Mouse (Mus musculus) MEL (cell line): Measurements from ENCODE around the gene Brd1. TPM values are rescaled to one million over a fixed set of nuclear protein-coding genes. Genes with fewer than 3 reads are reported as not detected.

Experiments used
- DNase-seq: peaks from one replicate; pipeline ENCODE4 v3.0.0; 2011; ENCODE audit warnings: low read depth, low spot score
- H3K27ac ChIP-seq: 2 replicates; pipeline ENCODE4 v1.5.1; 2012; ENCODE audit warnings: low read depth, mild to moderate bottlenecking, control low read depth, low read length, moderate library complexity; ENCODE audit not compliant: control insufficient read depth
- H3K27me3 ChIP-seq, 2 experiments: fragments of 150-350 bp in 1 of 2; sonication (generic) in 1 of 2; 2 replicates each; pipeline ENCODE4 v1.6.1; 2012; ENCODE audit warnings: low read length in 2 of 2, mild to moderate bottlenecking in 2 of 2, improper control_type of control experiment in 1 of 2, moderate library complexity in 1 of 2; ENCODE audit not compliant: insufficient read depth in 2 of 2, control insufficient read depth in 1 of 2
- H3K36me3 ChIP-seq, 2 experiments: 2 replicates each; pipeline ENCODE4 v1.6.1; 2012 to 2014; ENCODE audit warnings: low read length in 2 of 2, improper control_type of control experiment in 1 of 2, inconsistent platforms in 1 of 2, mild to moderate bottlenecking in 1 of 2; ENCODE audit not compliant: insufficient read depth in 2 of 2, control insufficient read depth in 1 of 2
- H3K4me1 ChIP-seq, 2 experiments: fragments of 150-350 bp in 1 of 2; sonication (generic) in 1 of 2; 2 replicates each; pipeline ENCODE4 v1.6.1; 2012; ENCODE audit warnings: low read length in 2 of 2, improper control_type of control experiment in 1 of 2, mild to moderate bottlenecking in 1 of 2; ENCODE audit not compliant: insufficient read depth in 2 of 2, control insufficient read depth in 1 of 2
- H3K4me3 ChIP-seq, 2 experiments: fragments of 150-350 bp in 1 of 2; sonication (generic) in 1 of 2; 2 replicates each; pipeline ENCODE4 v1.5.1; 2012; ENCODE audit warnings: low read depth in 2 of 2, low read length in 2 of 2, mild to moderate bottlenecking in 2 of 2, moderate library complexity in 2 of 2, control low read depth in 1 of 2, improper control_type of control experiment in 1 of 2; ENCODE audit not compliant: control insufficient read depth in 1 of 2, insufficient read depth in 1 of 2
- H3K79me2 ChIP-seq: 2 replicates; pipeline ENCODE4 v1.6.1; 2012; ENCODE audit warnings: mild to moderate bottlenecking, low read length, moderate library complexity; ENCODE audit not compliant: control insufficient read depth, poor library complexity, insufficient read depth
- H3K9ac ChIP-seq: 2 replicates; pipeline ENCODE4 v1.6.1; 2012; ENCODE audit warnings: low read depth, mild to moderate bottlenecking, control low read depth, low read length, moderate library complexity; ENCODE audit not compliant: control insufficient read depth, poor library complexity, severe bottlenecking
- H3K9me3 ChIP-seq: fragments of 150-350 bp; sonication (generic); replicated peaks from 2 replicates; pipeline ENCODE4 v1.6.1; 2012; ENCODE audit warnings: mild to moderate bottlenecking, low read length, improper control_type of control experiment, moderate library complexity; ENCODE audit not compliant: insufficient read depth
- ELF1 ChIP-seq: IDR thresholded peaks from 2 replicates; pipeline ENCODE4 v1.6.1; 2014; ENCODE audit warnings: low read depth, mild to moderate bottlenecking, inconsistent platforms, low read length, improper control_type of control experiment, moderate library complexity
- EP300 ChIP-seq, 2 experiments: IDR thresholded peaks; 2 replicates each; pipeline ENCODE4 v1.6.1; 2011; ENCODE audit warnings: improper control_type of control experiment in 2 of 2, low read length in 2 of 2, low read depth in 1 of 2, mild to moderate bottlenecking in 1 of 2
- ETS1 ChIP-seq: IDR thresholded peaks from 2 replicates; pipeline ENCODE4 v1.6.1; 2012; ENCODE audit warnings: low read depth, mild to moderate bottlenecking, inconsistent platforms, low read length, improper control_type of control experiment, moderate library complexity
- GABPA ChIP-seq: IDR thresholded peaks from 2 replicates; pipeline ENCODE4 v1.6.1; 2012; ENCODE audit warnings: low read depth, mild to moderate bottlenecking, inconsistent platforms, low read length, improper control_type of control experiment, moderate library complexity
- GATA1 ChIP-seq: IDR thresholded peaks from 2 replicates; pipeline ENCODE4 v1.6.1; 2011; ENCODE audit warnings: low read depth, low read length, improper control_type of control experiment
- HCFC1 ChIP-seq: IDR thresholded peaks from 2 replicates; pipeline ENCODE4 v1.6.1; 2012; ENCODE audit warnings: low read depth, mild to moderate bottlenecking, inconsistent platforms, low read length, improper control_type of control experiment, moderate library complexity
- JUND ChIP-seq: IDR thresholded peaks from 2 replicates; pipeline ENCODE4 v1.6.1; 2011; ENCODE audit warnings: low read depth, mild to moderate bottlenecking, improper control_type of control experiment, low read length
- KAT2A ChIP-seq: conservative IDR thresholded peaks from 2 replicates; pipeline ENCODE4 v1.6.1; 2012; ENCODE audit warnings: low read depth, low read length, improper control_type of control experiment, inconsistent platforms
- MAFK ChIP-seq: IDR thresholded peaks from 2 replicates; pipeline ENCODE4 v1.6.1; 2011; ENCODE audit warnings: low read depth, mild to moderate bottlenecking, low read length, improper control_type of control experiment, borderline replicate concordance
- MAX ChIP-seq: IDR thresholded peaks from 2 replicates; pipeline ENCODE4 v1.6.1; 2011; ENCODE audit warnings: low read length, improper control_type of control experiment
- MAZ ChIP-seq: IDR thresholded peaks from 2 replicates; pipeline ENCODE4 v1.6.1; 2012; ENCODE audit warnings: low read depth, mild to moderate bottlenecking, inconsistent platforms, low read length, improper control_type of control experiment
- MEF2A ChIP-seq: IDR thresholded peaks from 2 replicates; pipeline ENCODE4 v1.6.1; 2014; ENCODE audit warnings: low read depth, mild to moderate bottlenecking, inconsistent platforms, low read length, improper control_type of control experiment; ENCODE audit not compliant: poor library complexity, insufficient replicate concordance, severe bottlenecking; ENCODE audit errors: extremely low read depth
- NRF1 ChIP-seq: IDR thresholded peaks from 2 replicates; pipeline ENCODE4 v1.6.1; 2014; ENCODE audit warnings: low read depth, mild to moderate bottlenecking, inconsistent platforms, low read length, improper control_type of control experiment, moderate library complexity; ENCODE audit not compliant: poor library complexity, insufficient read depth, severe bottlenecking
- POLR2A ChIP-seq, 2 experiments: IDR thresholded peaks; 2 replicates each; pipeline ENCODE4 v1.6.1; 2011 to 2012; ENCODE audit warnings: low read length in 2 of 2, mild to moderate bottlenecking in 2 of 2, control low read depth in 1 of 2, improper control_type of control experiment in 1 of 2, low read depth in 1 of 2, moderate library complexity in 1 of 2; ENCODE audit not compliant: control insufficient read depth in 1 of 2, insufficient read depth in 1 of 2, poor library complexity in 1 of 2
- SIN3A ChIP-seq: IDR thresholded peaks from 2 replicates; pipeline ENCODE4 v1.6.1; 2012; ENCODE audit warnings: low read length, improper control_type of control experiment, inconsistent platforms
- USF2 ChIP-seq, 2 experiments: IDR thresholded peaks; 2 replicates each; pipeline ENCODE4 v1.6.1; 2011 to 2012; ENCODE audit warnings: improper control_type of control experiment in 2 of 2, low read length in 2 of 2, borderline replicate concordance in 1 of 2, inconsistent platforms in 1 of 2, low read depth in 1 of 2, mild to moderate bottlenecking in 1 of 2; ENCODE audit not compliant: insufficient read depth in 1 of 2
- ZC3H11A ChIP-seq: IDR thresholded peaks from 2 replicates; pipeline ENCODE4 v1.6.1; 2012; ENCODE audit warnings: low read depth, mild to moderate bottlenecking, inconsistent platforms, low read length, improper control_type of control experiment
- ZMIZ1 ChIP-seq: IDR thresholded peaks from 2 replicates; pipeline ENCODE4 v1.6.1; 2012; ENCODE audit warnings: low read depth, mild to moderate bottlenecking, inconsistent platforms, low read length, improper control_type of control experiment, moderate library complexity
- ZNF384 ChIP-seq: IDR thresholded peaks from 2 replicates; pipeline ENCODE4 v1.6.1; 2012; ENCODE audit warnings: low read depth, mild to moderate bottlenecking, inconsistent platforms, low read length, improper control_type of control experiment
- polyA plus RNA-seq, 2 experiments: library from polyadenylated mRNA; stranded (reverse) in 1 of 2; unstranded in 1 of 2; fragments of >175 nt in 1 of 2; fragments of >200 nt in 1 of 2; gene quantifications; 2 replicates each; pipeline versions ENCODE4 v1.2.1 to v1.2.4; 2012; ENCODE audit warnings: low replicate concordance in 2 of 2, low read depth in 1 of 2; ENCODE audit not compliant: insufficient read length in 2 of 2, insufficient read depth in 1 of 2, missing spikeins in 1 of 2
- total RNA-seq: library from RNA; depleted of rRNA; stranded (reverse); fragments of 300-350 nt; gene quantifications from 2 replicates; pipeline ENCODE4 v1.2.3, GENCODE M21; 2012

Brd1 gene
- total and polyA plus RNA-seq, 3 experiments = 33.7 to 72.7 (median 43.1) TPM

GRCm38 (mm10) chr15:88692720-88693119, 41.3 kb downstream of the Brd1 start:
- Histone ChIP-seq H3K4me1 (no peaks in the 10 kb centered on the region), H3K9ac (no peak overlapping the region), H3K27ac (no peak overlapping the region), H3K9me3 (no peaks in the 10 kb centered on the region), H3K4me3 (no peak overlapping the region), H3K36me3 (peaks cover 0 to 23% of the 10 kb centered on the region in 2 experiments; a peak in 2 of 4 replicates), H3K27me3 (no peaks in the 10 kb centered on the region), H3K79me2 (no peaks in the 10 kb centered on the region)
- no peak for DNase-seq
- no peak for TF ChIP-seq USF2 (IDR thresholded peaks at IDR 0.05; ENCODE audit: borderline replicate concordance in 1 of 2, insufficient read depth in 1 of 2, low read depth in 1 of 2, low read length in 2 of 2)
- no peak for TF ChIP-seq NRF1
- TF ChIP-seq HCFC1 = no peak
- TF ChIP-seq MAFK = no peak
- no peak for TF ChIP-seq ELF1
- TF ChIP-seq JUND = no peak
- no peak for TF ChIP-seq MAZ
- TF ChIP-seq POLR2A (IDR thresholded peaks at IDR 0.05; ENCODE audit: control insufficient read depth in 1 of 2, insufficient read depth in 1 of 2, low read depth in 1 of 2, low read length in 2 of 2, poor library complexity in 1 of 2) = no peak
- TF ChIP-seq EP300 (IDR thresholded peaks at IDR 0.05; ENCODE audit: low read depth in 1 of 2, low read length in 2 of 2) = no peak
- no peak for TF ChIP-seq MAX
- no peak for TF ChIP-seq SIN3A
- no peak for TF ChIP-seq ZC3H11A

- H3K9ac ChIP-seq = no peak overlapping the region
- no peak for DNase-seq
- H3K9me3 ChIP-seq = no peaks in the 10 kb centered on the region
- H3K27ac ChIP-seq = no peak overlapping the region
- no peak overlapping the region for H3K4me3 ChIP-seq
- TF ChIP-seq MAFK (no peak), ZNF384 (no peak), GATA1 (no peak), MEF2A (no peak), GABPA (no peak), KAT2A (no peak), MAZ (no peak), ZMIZ1 (no peak), ETS1 (no peak)
- H3K27me3 ChIP-seq = no peaks in the 10 kb centered on the region
- H3K79me2 ChIP-seq = no peaks in the 10 kb centered on the region
- peaks cover 0 to 14% of the 10 kb centered on the region in 2 experiments; a peak in 2 of 4 replicates for H3K36me3 ChIP-seq
- no peaks in the 10 kb centered on the region for H3K4me1 ChIP-seq
Measured at GRCm38 (mm10) chr15:88691129-88691528, 42.9 kb downstream of the Brd1 start.
